Mouse (Mus musculus) heart, adult 2 months (tissue): ENCODE measurements at regions not wholly inside any gene's neighbourhood (a gene's known extent, or its start where the extent isn't known, plus 50 kb on each side); places are given as distances from the start of the nearest gene placed in this dataset.

ENCODE experiments used
- CTCF ChIP-seq: fragments of 200-600 bp; IDR thresholded peaks from 2 replicates; pipeline ENCODE4 v1.8.1; 2022; ENCODE audit warnings: antibody characterized with exemption, mild to moderate bottlenecking, moderate library complexity
- EP300 ChIP-seq: fragments of 200-500 bp; IDR thresholded peaks from 2 replicates; pipeline ENCODE4 v1.6.1; 2011; ENCODE audit warnings: low read depth, low read length, control low read depth; ENCODE audit not compliant: insufficient read depth
- POLR2A ChIP-seq: fragments of 200-500 bp; IDR thresholded peaks from 2 replicates; pipeline ENCODE4 v1.6.1; 2011; ENCODE audit warnings: mild to moderate bottlenecking, low read depth, low read length, control low read depth; ENCODE audit not compliant: insufficient read depth

DNA sequence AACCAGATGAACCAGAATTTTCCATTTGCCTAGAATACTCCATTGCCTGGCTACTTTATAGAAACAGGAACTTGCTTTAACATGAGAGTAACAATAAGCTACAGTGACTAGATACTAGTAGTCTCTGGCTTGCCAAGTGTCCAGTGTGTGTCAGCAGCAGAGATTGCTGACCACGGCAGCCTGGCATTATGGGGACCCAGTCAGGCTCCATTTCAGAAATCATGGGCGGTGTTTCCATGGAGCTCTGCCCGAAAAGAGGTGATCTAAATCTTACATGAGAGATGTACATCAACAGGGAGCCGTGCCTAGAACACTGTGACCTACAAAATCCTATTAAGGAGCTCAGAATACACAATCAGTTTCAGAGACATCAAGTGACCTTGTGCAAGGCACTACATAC, 160.8 kb upstream of the Bcl6 start:
- TF ChIP-seq CTCF (no peak), EP300 (no peak), POLR2A (no peak)
